Mouse (Mus musculus): Measurements from ENCODE around the gene Slc4a7. TPM values are rescaled to one million over a fixed set of nuclear protein-coding genes. Genes with fewer than 3 reads are reported as not detected.
A peak's percentile ranks its signal among the peaks of the same experiment; 100 is the strongest.
"Not testable (repeated sequence)": the region's sequence is repeated elsewhere in the genome, so short reads cannot be mapped to it uniquely, and the experiment has no call there.

Gene Slc4a7
- polyA plus RNA-seq, 1 experiment from 2014 or later: 32.0 TPM

DNA sequence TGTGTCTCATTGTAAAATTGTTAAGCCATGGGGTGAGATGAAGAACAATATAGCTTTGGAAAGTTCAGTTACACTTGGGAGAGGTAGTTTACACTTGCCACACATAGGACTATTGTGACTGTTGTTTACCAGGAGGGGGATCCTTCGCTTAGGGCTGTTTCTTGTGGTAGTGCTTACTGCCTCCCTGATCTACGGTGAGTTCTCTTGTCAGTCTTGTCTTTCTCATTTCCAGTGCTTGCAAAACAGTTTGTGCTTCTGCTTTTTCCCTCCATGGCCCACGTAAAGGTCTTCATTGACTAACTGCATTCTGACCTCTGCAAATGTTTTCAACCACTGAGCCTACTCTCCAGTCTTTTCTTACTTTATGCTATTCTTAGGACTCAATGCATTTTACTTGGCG is 98.3 kb downstream of the Slc4a7 start:
- H3K9ac ChIP-seq (replicated peaks): no peak overlapping the region
- peaks cover 22% of the 10 kb centered on the region; the same call in 1 of the 2 replicates for H3K36me3 ChIP-seq
- WGBS: 93% methylated on average over 4 of the region's 4 CpGs
- no peaks in the 10 kb centered on the region for H3K27me3 ChIP-seq
- no peak overlapping the region for H3K4me2 ChIP-seq
- H3K27ac ChIP-seq: no peak overlapping the region
- H3K4me3 ChIP-seq (replicated peaks): no peak overlapping the region
- H3K9me3 ChIP-seq: no peaks in the 10 kb centered on the region
- ATAC-seq (ENCODE audit: insufficient number of reproducible peaks, insufficient read depth, low FRiP score, low TSS enrichment, low read depth): no peak
- H3K4me1 ChIP-seq (replicated peaks): no peaks in the 10 kb centered on the region

DNA sequence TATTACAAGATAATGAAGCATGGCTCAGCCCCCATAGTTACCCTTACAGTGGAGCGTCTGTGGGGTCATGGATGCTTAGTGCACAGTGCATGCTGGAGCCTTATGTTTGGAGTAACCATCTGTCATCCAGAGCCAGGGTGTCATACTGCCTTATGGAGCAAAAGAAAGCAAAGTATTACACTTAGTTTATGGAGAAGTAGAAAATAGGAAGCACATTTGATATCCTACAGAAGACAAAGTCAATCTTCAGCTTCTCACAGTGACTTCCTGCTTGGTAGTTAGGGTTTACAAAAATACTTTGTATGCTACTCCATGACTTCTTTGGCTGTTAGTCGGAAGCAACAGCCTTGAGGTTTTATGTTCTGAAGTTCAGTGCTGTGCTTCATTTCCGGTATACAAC is 98.7 kb downstream of the Slc4a7 start:
- ATAC-seq (ENCODE audit: insufficient number of reproducible peaks, insufficient read depth, low FRiP score, low TSS enrichment, low read depth): no peak
- no peak overlapping the region for H3K9ac ChIP-seq (replicated peaks)
- no peaks in the 10 kb centered on the region for H3K27me3 ChIP-seq
- H3K4me2 ChIP-seq: no peak overlapping the region
- H3K36me3 ChIP-seq: peaks cover 22% of the 10 kb centered on the region; the same call in 1 of the 2 replicates
- H3K4me3 ChIP-seq (replicated peaks): no peak overlapping the region
- no peaks in the 10 kb centered on the region for H3K4me1 ChIP-seq (replicated peaks)
- WGBS: 92% methylated on average over 3 of the region's 3 CpGs
- H3K9me3 ChIP-seq: no peaks in the 10 kb centered on the region
- H3K27ac ChIP-seq: no peak overlapping the region

DNA sequence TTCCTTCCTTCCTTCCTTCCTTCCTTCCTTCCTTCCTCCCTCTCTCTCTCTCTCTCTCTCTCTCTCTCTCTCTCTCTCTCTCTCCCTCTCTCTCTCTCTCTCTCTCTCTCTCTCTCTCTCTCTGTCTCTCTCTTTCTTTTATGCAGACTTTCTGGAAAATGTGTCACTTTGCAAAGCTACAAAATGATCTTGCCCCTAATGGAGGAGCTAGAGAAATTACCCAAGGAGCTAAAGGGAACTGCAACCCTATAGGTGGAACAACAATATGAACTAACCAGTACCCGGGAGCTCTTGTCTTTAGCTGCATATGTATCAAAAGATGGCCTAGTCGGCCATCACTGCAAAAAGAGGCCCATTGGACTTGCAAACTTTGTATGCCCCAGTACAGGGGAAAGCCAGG is 101.0 kb downstream of the Slc4a7 start, which contains the start of gene Nek10:
Gene Nek10 (plus strand): TSS at position 301 of the 400 bp plus-strand sequence.
- H3K4me1 ChIP-seq (replicated peaks); H3K9ac ChIP-seq (replicated peaks); H3K27ac ChIP-seq; ATAC-seq (ENCODE audit: insufficient number of reproducible peaks, insufficient read depth, low FRiP score, low TSS enrichment, low read depth); H3K4me3 ChIP-seq (replicated peaks); H3K9me3 ChIP-seq; H3K27me3 ChIP-seq: not testable (repeated sequence)
- Histone ChIP-seq H3K36me3 (peaks cover 11% of the 10 kb centered on the region; the same call in 1 of the 2 replicates), H3K4me2 (peak within 1 kb of the TSS; percentile 0; the same call in 1 of the 2 replicates)
- 60% methylated on average over 2 of the region's 2 CpGs for WGBS

- H3K9me3 ChIP-seq: no peaks in the 10 kb centered on the region
- H3K36me3 ChIP-seq: peaks cover 11% of the 10 kb centered on the region; the same call in 1 of the 2 replicates
- no peak overlapping the region for H3K27ac ChIP-seq
- ATAC-seq (ENCODE audit: insufficient number of reproducible peaks, insufficient read depth, low FRiP score, low TSS enrichment, low read depth): peak; percentile 85
- no peak overlapping the region for H3K4me3 ChIP-seq (replicated peaks)
- peak overlapping the region; percentile 0; the same call in 1 of the 2 replicates for H3K4me2 ChIP-seq
- H3K4me1 ChIP-seq (replicated peaks): no peaks in the 10 kb centered on the region
- H3K27me3 ChIP-seq: no peaks in the 10 kb centered on the region
- WGBS: 9% methylated on average over 10 of the region's 10 CpGs
- no peak overlapping the region for H3K9ac ChIP-seq (replicated peaks)
These were observed 101.9 kb downstream of the Slc4a7 start for GRCm38 (mm10) chr14:14803921-14804517.

GRCm38 (mm10) chr14:14804518-14805212 is 102.6 kb downstream of the Slc4a7 start:
- peak; percentile 28; the same call in 1 of the 2 replicates for ATAC-seq (ENCODE audit: insufficient number of reproducible peaks, insufficient read depth, low FRiP score, low TSS enrichment, low read depth)

DNA sequence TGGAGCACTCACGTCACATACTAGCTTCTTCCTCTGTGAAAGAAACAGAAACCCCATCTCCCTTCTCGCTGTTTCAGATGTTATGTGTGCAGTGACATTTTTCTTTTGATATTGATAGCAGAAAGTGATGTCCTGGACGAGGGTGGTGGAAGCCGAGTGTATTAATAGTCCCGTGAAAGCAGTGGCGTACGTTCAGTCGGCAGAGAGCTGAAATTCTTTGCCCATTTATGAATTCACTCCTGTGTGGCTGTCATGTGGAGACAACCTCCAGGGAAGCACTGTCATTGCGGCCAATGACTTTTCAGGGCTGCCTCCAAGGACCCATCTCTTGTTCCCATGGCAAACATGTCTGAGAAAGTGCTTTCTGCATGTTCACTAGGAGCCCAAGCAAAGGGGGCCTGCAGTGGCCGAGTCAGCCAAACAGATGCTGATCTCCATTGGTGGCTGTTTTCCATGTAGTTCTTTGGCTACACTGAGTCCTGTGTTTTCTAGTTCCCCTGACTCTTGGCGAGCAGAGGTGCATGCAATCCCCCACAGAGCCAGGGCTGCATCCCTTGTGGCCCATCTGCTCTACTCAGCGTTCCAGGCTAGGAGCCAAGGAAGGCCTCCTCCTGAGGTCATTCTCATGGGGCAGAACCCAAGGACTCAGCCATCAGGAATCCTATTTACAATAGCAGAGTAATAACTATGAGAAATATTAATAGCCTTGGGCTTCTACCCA is 130.6 kb downstream of the Slc4a7 start:
- Histone ChIP-seq H3K4me1 (replicated peaks) (no peaks in the 10 kb centered on the region), H3K4me3 (replicated peaks) (no peak overlapping the region), H3K27me3 (no peaks in the 10 kb centered on the region), H3K27ac (no peak overlapping the region), H3K4me2 (no peak overlapping the region), H3K9me3 (no peaks in the 10 kb centered on the region), H3K36me3 (no peaks in the 10 kb centered on the region), H3K9ac (replicated peaks) (no peak overlapping the region)
- ATAC-seq (ENCODE audit: insufficient number of reproducible peaks, insufficient read depth, low FRiP score, low TSS enrichment, low read depth): no peak
- WGBS: 84% methylated on average over 12 of the region's 12 CpGs

More at GRCm38 (mm10) chr14:14804518-14805212, 102.6 kb downstream of the Slc4a7 start:
- Histone ChIP-seq H3K27ac (no peak overlapping the region), H3K9ac (replicated peaks) (no peak overlapping the region), H3K27me3 (no peaks in the 10 kb centered on the region), H3K9me3 (no peaks in the 10 kb centered on the region), H3K36me3 (peaks cover 11% of the 10 kb centered on the region; the same call in 1 of the 2 replicates), H3K4me1 (replicated peaks) (no peaks in the 10 kb centered on the region), H3K4me3 (replicated peaks) (no peak overlapping the region), H3K4me2 (peak overlapping the region; percentile 0; the same call in 1 of the 2 replicates)
- whole genome bisulfite sequencing: 66% methylated on average over 5 of the region's 5 CpGs

DNA sequence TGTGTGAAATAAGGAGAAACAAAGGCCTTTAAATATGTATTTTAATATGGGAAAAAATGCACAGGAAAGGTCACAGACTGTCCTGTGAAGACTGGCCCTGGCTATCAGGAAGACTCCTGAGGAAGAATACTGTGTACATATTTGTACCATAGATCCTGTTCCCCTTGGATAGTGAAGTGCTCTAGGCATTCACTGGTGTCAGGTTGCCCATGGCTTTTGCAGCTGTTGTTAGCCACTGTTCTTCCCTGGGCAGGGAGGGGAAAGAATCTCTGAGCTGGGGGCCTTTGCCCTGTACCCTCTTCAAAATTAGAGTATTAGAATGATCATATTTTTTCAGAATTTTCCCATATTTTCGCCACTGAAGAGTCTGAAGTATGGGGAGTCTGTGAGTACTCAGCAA is 131.4 kb downstream of the Slc4a7 start:
- Histone ChIP-seq H3K36me3 (no peaks in the 10 kb centered on the region), H3K4me1 (replicated peaks) (no peaks in the 10 kb centered on the region), H3K4me3 (replicated peaks) (no peak overlapping the region), H3K9ac (replicated peaks) (no peak overlapping the region), H3K4me2 (no peak overlapping the region), H3K27me3 (no peaks in the 10 kb centered on the region), H3K27ac (no peak overlapping the region), H3K9me3 (no peaks in the 10 kb centered on the region)
- WGBS: 82% methylated on average over 1 of the region's 1 CpGs
- ATAC-seq (ENCODE audit: insufficient number of reproducible peaks, insufficient read depth, low FRiP score, low TSS enrichment, low read depth): no peak

- H3K4me2 ChIP-seq: no peak overlapping the region
- H3K27ac ChIP-seq: no peak overlapping the region
- H3K9me3 ChIP-seq: no peaks in the 10 kb centered on the region
- no peak overlapping the region for H3K9ac ChIP-seq (replicated peaks)
- no peaks in the 10 kb centered on the region for H3K36me3 ChIP-seq
- no peak for ATAC-seq (ENCODE audit: insufficient number of reproducible peaks, insufficient read depth, low FRiP score, low TSS enrichment, low read depth)
- H3K4me3 ChIP-seq (replicated peaks): no peak overlapping the region
- 91% methylated on average over 2 of the region's 2 CpGs for WGBS
- no peaks in the 10 kb centered on the region for H3K4me1 ChIP-seq (replicated peaks)
- H3K27me3 ChIP-seq: no peaks in the 10 kb centered on the region
These were observed 132.2 kb downstream of the Slc4a7 start for GRCm38 (mm10) chr14:14834266-14834665.

GRCm38 (mm10) chr14:14837627-14838026 is 135.5 kb downstream of the Slc4a7 start:
- no peak for ATAC-seq (ENCODE audit: insufficient number of reproducible peaks, insufficient read depth, low FRiP score, low TSS enrichment, low read depth)
- WGBS: 59% methylated on average over 4 of the region's 4 CpGs
- no peaks in the 10 kb centered on the region for H3K27me3 ChIP-seq
- H3K4me1 ChIP-seq (replicated peaks): no peaks in the 10 kb centered on the region
- no peak overlapping the region for H3K4me3 ChIP-seq (replicated peaks)
- no peak overlapping the region for H3K27ac ChIP-seq
- no peaks in the 10 kb centered on the region for H3K36me3 ChIP-seq
- H3K9ac ChIP-seq (replicated peaks): no peak overlapping the region
- no peak overlapping the region for H3K4me2 ChIP-seq
- no peaks in the 10 kb centered on the region for H3K9me3 ChIP-seq

DNA sequence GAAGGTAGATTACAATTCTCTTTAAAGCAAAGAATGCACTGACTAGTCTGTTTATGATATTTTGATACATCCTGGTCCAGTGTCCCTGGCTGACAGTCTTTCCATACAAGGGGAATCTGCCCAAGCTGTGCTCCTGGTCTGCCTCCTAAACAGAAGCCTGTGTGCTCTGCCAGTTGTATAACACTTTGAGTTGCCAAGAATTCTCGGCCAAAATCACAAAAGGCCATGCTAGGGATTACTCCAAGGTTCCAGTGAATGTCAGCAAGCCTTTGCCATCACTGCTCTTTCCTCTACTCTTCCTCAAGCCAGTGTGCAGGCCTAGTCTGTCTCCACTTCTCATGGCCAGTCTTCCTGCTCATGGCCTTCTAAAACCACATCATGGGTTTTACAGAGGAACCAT is 136.0 kb downstream of the Slc4a7 start:
- 71% methylated on average over 1 of the region's 1 CpGs for WGBS
- no peak overlapping the region for H3K9ac ChIP-seq (replicated peaks)
- H3K4me2 ChIP-seq: no peak overlapping the region
- no peaks in the 10 kb centered on the region for H3K36me3 ChIP-seq
- ATAC-seq (ENCODE audit: insufficient number of reproducible peaks, insufficient read depth, low FRiP score, low TSS enrichment, low read depth): no peak
- H3K9me3 ChIP-seq: no peaks in the 10 kb centered on the region
- H3K27ac ChIP-seq: no peak overlapping the region
- H3K4me1 ChIP-seq (replicated peaks): no peaks in the 10 kb centered on the region
- no peak overlapping the region for H3K4me3 ChIP-seq (replicated peaks)
- H3K27me3 ChIP-seq: no peaks in the 10 kb centered on the region
